Mouse (Mus musculus) E14TG2a.4 (cell line): ENCODE data around the gene Nid1.
"Not testable (repeated sequence)": the region's sequence is repeated elsewhere in the genome, so short reads cannot be mapped to it uniquely, and the experiment has no call there.

ENCODE experiments used
- CTCF ChIP-seq: conservative IDR thresholded peaks from 2 replicates; pipeline ENCODE4 v1.5.1; 2014; ENCODE audit warnings: low read length
- POU5F1 ChIP-seq: IDR thresholded peaks from 2 replicates; pipeline ENCODE4 v1.6.1; 2014; ENCODE audit warnings: low read length, borderline replicate concordance

DNA sequence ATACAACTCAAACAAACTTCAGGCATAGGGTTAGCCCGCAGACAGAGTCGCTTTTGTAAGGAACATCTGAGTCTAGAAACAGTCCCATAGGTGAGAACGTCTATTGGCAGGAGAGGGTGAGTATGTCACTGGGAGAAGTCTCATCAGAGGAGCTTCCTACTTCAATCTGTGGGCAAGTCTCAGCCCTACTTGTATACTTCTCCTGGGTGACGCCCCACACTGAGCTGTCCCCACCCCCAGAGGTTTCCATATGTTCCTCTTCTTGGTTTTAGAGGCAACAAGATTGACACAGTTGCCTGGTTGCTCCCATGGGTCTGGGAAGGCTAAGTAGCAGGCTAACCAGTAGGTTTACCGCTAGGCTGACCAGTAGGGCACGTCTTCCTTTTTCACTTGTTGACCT is 33.5 kb upstream of the Nid1 start:
- TF ChIP-seq CTCF, POU5F1: not testable (repeated sequence)
